Mouse (Mus musculus) stomach, embryonic 14.5 days (tissue): ENCODE results near the gene Ift52. TPM values are rescaled to one million over a fixed set of nuclear protein-coding genes. Genes with fewer than 3 reads are reported as not detected.

Experiments
- ATAC-seq: fragments of 200-750 bp; cut with Nextera tagmentation; 2 replicates; pipeline ENCODE4 v1.8.0; 2017; ENCODE audit warnings: low read depth, moderate TSS enrichment; ENCODE audit not compliant: insufficient number of reproducible peaks, insufficient read depth, low FRiP score
- H3K27ac ChIP-seq: fragments of 300-500 bp; sonication (generic); 2 replicates; pipeline ENCODE4 v1.5.1; 2014; ENCODE audit warnings: mild to moderate bottlenecking, low read length, moderate library complexity, mixed read lengths
- H3K27me3 ChIP-seq: fragments of 300-500 bp; sonication (generic); 2 replicates; pipeline ENCODE4 v1.6.1; 2014; ENCODE audit warnings: low read length, control low read depth, mixed read lengths; ENCODE audit not compliant: control insufficient read depth, insufficient read depth
- H3K36me3 ChIP-seq: fragments of 300-500 bp; sonication (generic); 2 replicates; pipeline ENCODE4 v1.6.1; 2014; ENCODE audit warnings: mild to moderate bottlenecking, control low read depth, low read length, moderate library complexity, mixed read lengths; ENCODE audit not compliant: control insufficient read depth, insufficient read depth
- H3K4me1 ChIP-seq: fragments of 300-500 bp; sonication (generic); 2 replicates; pipeline ENCODE4 v1.6.1; 2014; ENCODE audit warnings: low read length, control low read depth, mixed read lengths; ENCODE audit not compliant: control insufficient read depth, insufficient read depth
- H3K4me2 ChIP-seq: fragments of 300-500 bp; sonication (generic); replicated peaks from 2 replicates; pipeline ENCODE4 v1.6.1; 2014; ENCODE audit warnings: low read depth, low read length, control low read depth
- H3K4me3 ChIP-seq: fragments of 300-500 bp; sonication (generic); 2 replicates; pipeline ENCODE4 v1.5.1; 2014; ENCODE audit warnings: low read depth, low read length, control low read depth
- H3K9ac ChIP-seq: fragments of 300-500 bp; sonication (generic); replicated peaks from 2 replicates; pipeline ENCODE4 v1.6.1; 2014; ENCODE audit warnings: low read depth, mild to moderate bottlenecking, control low read depth, low read length, moderate library complexity, mixed read lengths
- H3K9me3 ChIP-seq: fragments of 300-500 bp; sonication (generic); 2 replicates; pipeline ENCODE4 v1.6.1; 2016; ENCODE audit warnings: low read depth, low read length, control low read depth; ENCODE audit not compliant: control insufficient read depth
- WGBS: fragments of 180-500 bp; shearing (Covaris S2); extraction: QIAGEN DNeasy Blood & Tissue Kit; methylation state at CpG from one replicate; pipeline ENCODE4 v1.1.7; 2014; 5-methylcytosine and 5-hydroxymethylcytosine counted together
- polyA plus RNA-seq: library from polyadenylated mRNA; unstranded; fragments of >200 nt; fragmentation: Nextera tagmentation; extraction: Ambion mirVana; gene quantifications from 2 replicates; pipeline ENCODE4 v1.2.1, GENCODE M21; 2014

Gene Ift52
- polyA plus RNA-seq, 1 experiment from 2014 or later: 50.7 TPM

- Histone ChIP-seq H3K36me3 (peaks cover 8% of the 10 kb centered on the region), H3K4me3 (no peak overlapping the region), H3K27me3 (no peaks in the 10 kb centered on the region), H3K27ac (no peak overlapping the region), H3K4me1 (no peaks in the 10 kb centered on the region), H3K4me2 (no peak overlapping the region), H3K9me3 (no peaks in the 10 kb centered on the region), H3K9ac (no peak overlapping the region)
- no peak for ATAC-seq
- WGBS: 88% methylated on average over 3 of the region's 3 CpGs
Observed at GRCm38 (mm10) chr2:163070213-163070612, 53.1 kb downstream of the Ift52 start.

- Histone ChIP-seq H3K27me3 (no peaks in the 10 kb centered on the region), H3K36me3 (peaks cover 6% of the 10 kb centered on the region), H3K4me3 (no peak overlapping the region), H3K4me2 (no peak overlapping the region), H3K27ac (no peak overlapping the region), H3K4me1 (no peaks in the 10 kb centered on the region), H3K9ac (no peak overlapping the region), H3K9me3 (no peaks in the 10 kb centered on the region)
- no peak for ATAC-seq
- WGBS: 70% methylated on average over 3 of the region's 3 CpGs
Observed at GRCm38 (mm10) chr2:163071590-163071989, 54.4 kb downstream of the Ift52 start.

GRCm38 (mm10) chr2:163073023-163073757, 56.0 kb downstream of the Ift52 start:
- H3K36me3 ChIP-seq: peaks cover 6% of the 10 kb centered on the region
- ATAC-seq: no peak
- no peak overlapping the region for H3K27ac ChIP-seq
- no peaks in the 10 kb centered on the region for H3K9me3 ChIP-seq
- WGBS: 92% methylated on average over 9 of the region's 9 CpGs
- no peak overlapping the region for H3K4me3 ChIP-seq
- H3K9ac ChIP-seq: no peak overlapping the region
- H3K4me2 ChIP-seq: no peak overlapping the region
- no peaks in the 10 kb centered on the region for H3K27me3 ChIP-seq
- H3K4me1 ChIP-seq: no peaks in the 10 kb centered on the region

GRCm38 (mm10) chr2:163074006-163074405, 56.9 kb downstream of the Ift52 start:
- H3K36me3 ChIP-seq: peaks cover 6% of the 10 kb centered on the region
- no peak overlapping the region for H3K9ac ChIP-seq
- no peak overlapping the region for H3K4me3 ChIP-seq
- H3K4me1 ChIP-seq: no peaks in the 10 kb centered on the region
- 82% methylated on average over 7 of the region's 7 CpGs for WGBS
- H3K27ac ChIP-seq: no peak overlapping the region
- no peaks in the 10 kb centered on the region for H3K9me3 ChIP-seq
- no peaks in the 10 kb centered on the region for H3K27me3 ChIP-seq
- no peak overlapping the region for H3K4me2 ChIP-seq
- ATAC-seq: no peak

- no peak overlapping the region for H3K4me3 ChIP-seq
- H3K4me2 ChIP-seq: no peak overlapping the region
- 93% methylated on average over 12 of the region's 12 CpGs for WGBS
- H3K4me1 ChIP-seq: no peaks in the 10 kb centered on the region
- no peaks in the 10 kb centered on the region for H3K27me3 ChIP-seq
- peaks cover 6% of the 10 kb centered on the region for H3K36me3 ChIP-seq
- H3K27ac ChIP-seq: no peak overlapping the region
- no peak for ATAC-seq
- no peak overlapping the region for H3K9ac ChIP-seq
- H3K9me3 ChIP-seq: no peaks in the 10 kb centered on the region
Observed at GRCm38 (mm10) chr2:163074808-163075207, 57.7 kb downstream of the Ift52 start.

GRCm38 (mm10) chr2:163075234-163075633, 58.1 kb downstream of the Ift52 start:
- Histone ChIP-seq H3K27ac (no peak overlapping the region), H3K4me3 (no peak overlapping the region), H3K27me3 (no peaks in the 10 kb centered on the region), H3K9me3 (no peaks in the 10 kb centered on the region), H3K4me1 (no peaks in the 10 kb centered on the region), H3K36me3 (peaks cover 6% of the 10 kb centered on the region), H3K9ac (no peak overlapping the region), H3K4me2 (no peak overlapping the region)
- ATAC-seq: no peak
- 75% methylated on average over 3 of the region's 3 CpGs for WGBS

GRCm38 (mm10) chr2:163079041-163079440, 61.9 kb downstream of the Ift52 start:
- H3K27ac ChIP-seq: no peak overlapping the region
- ATAC-seq: no peak
- no peak overlapping the region for H3K9ac ChIP-seq
- no peaks in the 10 kb centered on the region; the same call in none of the 2 replicates for H3K36me3 ChIP-seq
- no peaks in the 10 kb centered on the region for H3K9me3 ChIP-seq
- no peaks in the 10 kb centered on the region for H3K27me3 ChIP-seq
- no peaks in the 10 kb centered on the region for H3K4me1 ChIP-seq
- no peak overlapping the region for H3K4me2 ChIP-seq
- H3K4me3 ChIP-seq: no peak overlapping the region
- WGBS: 91% methylated on average over 4 of the region's 4 CpGs

- H3K4me2 ChIP-seq: no peak overlapping the region
- no peaks in the 10 kb centered on the region for H3K4me1 ChIP-seq
- no peak overlapping the region for H3K9ac ChIP-seq
- WGBS: 76% methylated on average over 5 of the region's 5 CpGs
- no peaks in the 10 kb centered on the region; the same call in 1 of the 2 replicates for H3K36me3 ChIP-seq
- H3K4me3 ChIP-seq: no peak overlapping the region
- no peaks in the 10 kb centered on the region for H3K9me3 ChIP-seq
- H3K27me3 ChIP-seq: no peaks in the 10 kb centered on the region
- H3K27ac ChIP-seq: no peak overlapping the region
- ATAC-seq: no peak
Observed at GRCm38 (mm10) chr2:163082591-163082990, 65.4 kb downstream of the Ift52 start.

GRCm38 (mm10) chr2:163084519-163084918, 67.4 kb downstream of the Ift52 start:
- Histone ChIP-seq H3K36me3 (no peaks in the 10 kb centered on the region; the same call in 1 of the 2 replicates), H3K9ac (no peak overlapping the region), H3K4me1 (no peaks in the 10 kb centered on the region), H3K27ac (no peak overlapping the region), H3K9me3 (no peaks in the 10 kb centered on the region), H3K4me2 (no peak overlapping the region), H3K4me3 (no peak overlapping the region), H3K27me3 (no peaks in the 10 kb centered on the region)
- ATAC-seq: no peak
- 84% methylated on average over 3 of the region's 3 CpGs for WGBS
